Mouse (Mus musculus) E14TG2a.4 (cell line): ENCODE results near the gene Avil.

Experiments used
- H3K27me3 ChIP-seq: 2 replicates; pipeline ENCODE4 v1.6.1; 2014; ENCODE audit warnings: low read length, control low read depth; ENCODE audit not compliant: insufficient read depth
- H3K36me3 ChIP-seq: 2 replicates; pipeline ENCODE4 v1.6.1; 2014; ENCODE audit warnings: low read length, control low read depth; ENCODE audit not compliant: insufficient read depth
- H3K4me1 ChIP-seq: replicated peaks from 2 replicates; pipeline ENCODE4 v1.6.1; 2014; ENCODE audit warnings: low read depth, low read length, control low read depth
- H3K4me3 ChIP-seq: replicated peaks from 2 replicates; pipeline ENCODE4 v1.5.1; 2014; ENCODE audit warnings: mild to moderate bottlenecking, low read length
- H3K9me3 ChIP-seq: 2 replicates; pipeline ENCODE4 v1.6.1; 2014; ENCODE audit warnings: low read length, control low read depth
- CTCF ChIP-seq: conservative IDR thresholded peaks from 2 replicates; pipeline ENCODE4 v1.5.1; 2014; ENCODE audit warnings: low read length
- NANOG ChIP-seq: IDR thresholded peaks from 2 replicates; pipeline ENCODE4 v1.6.1; 2014; ENCODE audit warnings: borderline replicate concordance, low read length, mixed read lengths
- POU5F1 ChIP-seq: IDR thresholded peaks from 2 replicates; pipeline ENCODE4 v1.6.1; 2014; ENCODE audit warnings: low read length, borderline replicate concordance

The Avil gene

DNA sequence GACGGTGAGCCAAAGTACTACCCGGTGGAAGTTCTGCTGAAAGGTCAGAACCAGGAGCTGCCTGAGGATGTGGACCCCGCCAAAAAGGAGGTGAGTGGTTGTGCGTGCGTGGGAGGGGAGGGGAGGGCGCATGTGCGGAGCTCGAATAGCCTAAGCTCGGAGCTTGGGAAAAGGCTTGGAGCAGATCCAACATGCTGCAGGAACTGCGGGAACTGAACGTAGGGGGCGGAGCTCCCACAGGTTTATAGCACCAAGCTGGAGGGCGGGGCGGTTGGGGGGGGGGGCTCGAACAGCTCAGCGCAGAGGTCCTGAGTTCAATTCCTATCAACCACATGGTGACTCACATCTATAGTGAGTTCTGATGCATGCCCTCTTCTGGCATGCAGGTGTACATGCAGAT, 17.9 kb downstream of the Avil start:
- TF ChIP-seq CTCF (no peak), NANOG (no peak), POU5F1 (no peak)
- no peak overlapping the region for H3K4me3 ChIP-seq

DNA sequence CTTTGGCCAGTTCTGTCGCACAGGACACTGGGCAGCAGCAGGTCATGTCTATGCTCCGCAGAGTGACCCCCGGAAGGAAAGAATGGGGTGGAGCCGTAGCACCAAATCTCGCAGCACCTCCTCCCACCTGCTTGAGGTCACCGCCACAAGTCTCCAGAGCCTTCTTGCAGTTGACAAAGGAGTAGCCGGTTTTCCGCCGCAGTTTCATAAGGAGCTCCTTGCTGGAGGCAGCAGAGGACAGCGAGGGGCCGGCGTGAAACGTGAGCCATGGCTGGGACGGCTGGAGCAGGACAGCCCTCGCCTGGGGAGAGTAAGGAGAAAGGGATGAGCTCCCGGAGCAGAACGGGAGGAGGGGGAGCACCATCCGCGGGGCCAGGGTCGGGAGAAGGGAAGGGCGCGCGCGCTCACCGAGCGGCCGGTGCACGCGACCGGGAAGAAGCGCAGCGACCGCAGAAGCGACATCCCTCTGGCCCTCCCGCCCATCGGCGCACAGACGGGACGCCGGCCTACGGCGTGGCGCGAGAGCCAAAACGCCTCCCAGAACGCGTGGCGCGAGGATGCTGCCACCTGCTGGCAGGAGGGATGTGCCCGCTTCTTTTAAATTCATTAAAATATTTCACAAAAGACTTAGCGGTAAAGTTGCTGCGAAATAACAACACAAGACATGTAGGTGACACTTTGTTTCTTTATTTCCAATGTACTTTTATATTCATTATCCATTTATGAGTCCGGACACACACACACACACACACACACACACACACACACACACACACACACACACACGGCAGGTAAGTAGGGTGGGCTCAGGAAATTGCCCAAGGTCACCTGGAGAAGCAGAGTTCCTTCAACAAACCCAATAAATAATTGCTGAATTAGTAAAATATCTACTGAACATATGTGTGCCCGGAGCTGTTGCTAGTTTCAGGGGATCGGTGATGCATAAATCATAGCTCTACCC, 30.1 kb downstream of the Avil start, which contains the start of gene Tsfm:
TSS of gene Tsfm (minus strand) at position 505 of the 961 bp plus-strand sequence.
- H3K4me3 ChIP-seq = peak within 1 kb of the TSS; percentile 98
- H3K4me1 ChIP-seq = peaks cover 42% of the 10 kb centered on the region
- no peaks in the 10 kb centered on the region for H3K27me3 ChIP-seq
- H3K36me3 ChIP-seq = peaks cover 40% of the 10 kb centered on the region
- no peaks in the 10 kb centered on the region for H3K9me3 ChIP-seq
- no peak for TF ChIP-seq POU5F1
- TF ChIP-seq NANOG = no peak
- peak; percentile 58 for TF ChIP-seq CTCF

More for the DNA sequence above, 17.9 kb downstream of the Avil start:
- Histone ChIP-seq H3K9me3 (no peaks in the 10 kb centered on the region), H3K36me3 (peaks cover 21% of the 10 kb centered on the region), H3K4me1 (peaks cover 39% of the 10 kb centered on the region), H3K27me3 (peaks cover 9% of the 10 kb centered on the region; the same call in 1 of the 2 replicates)

DNA sequence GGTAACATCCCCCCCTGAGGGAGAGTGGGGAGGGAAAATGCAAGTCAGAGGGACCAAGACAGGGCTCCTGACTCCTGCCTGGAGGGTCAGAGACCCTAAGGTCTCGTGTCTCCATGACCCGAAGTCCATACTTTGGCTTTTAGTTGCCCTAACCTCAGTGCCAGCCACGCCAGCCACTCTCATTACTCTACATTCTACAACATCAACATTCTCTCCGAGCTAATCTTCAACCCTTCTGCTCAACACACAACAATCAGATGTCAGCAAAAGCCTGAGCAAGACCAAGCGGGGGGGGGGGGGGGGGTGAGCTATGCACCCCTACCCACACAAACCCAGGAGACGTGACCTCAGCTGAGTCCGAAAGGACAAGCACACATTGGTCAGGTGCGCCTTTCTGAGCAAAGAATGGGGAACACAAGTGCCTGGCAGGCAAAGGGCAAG, 32.8 kb downstream of the Avil start:
- Histone ChIP-seq H3K36me3 (peaks cover 17% of the 10 kb centered on the region), H3K4me3 (peak overlapping the region; percentile 61), H3K27me3 (0 out of 2 replicates have a peak, but pooled peaks cover 3% of the 10 kb centered on the region), H3K9me3 (no peaks in the 10 kb centered on the region), H3K4me1 (peaks cover 65% of the 10 kb centered on the region)
- TF ChIP-seq CTCF (no peak), NANOG (no peak), POU5F1 (no peak)

DNA sequence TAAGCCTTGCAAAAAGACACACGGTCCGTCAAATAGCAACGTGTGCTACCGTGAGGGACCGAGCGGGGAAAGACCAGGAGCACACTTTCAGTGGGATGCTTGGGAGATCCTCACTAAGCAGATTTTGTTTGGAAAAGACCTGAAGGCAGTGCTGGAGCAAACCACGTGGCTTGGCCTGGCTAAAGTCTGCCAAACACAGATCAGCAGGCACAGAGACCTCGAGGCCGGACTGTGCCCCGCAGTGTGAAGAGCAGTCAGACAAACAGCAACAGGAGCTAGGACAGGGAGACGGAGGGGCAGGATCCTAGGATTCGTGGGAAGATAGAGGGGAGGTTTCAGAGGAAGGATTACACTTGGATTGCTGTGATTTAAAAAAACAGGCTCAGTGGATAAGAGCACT, 35.8 kb downstream of the Avil start:
- TF ChIP-seq NANOG = no peak
- no peak for TF ChIP-seq POU5F1
- TF ChIP-seq CTCF = no peak
- no peak overlapping the region for H3K4me3 ChIP-seq
- 0 out of 2 replicates have a peak, but pooled peaks cover 4% of the 10 kb centered on the region for H3K27me3 ChIP-seq
- peaks cover 5% of the 10 kb centered on the region; the same call in 1 of the 2 replicates for H3K36me3 ChIP-seq
- H3K9me3 ChIP-seq = no peaks in the 10 kb centered on the region
- H3K4me1 ChIP-seq = peaks cover 72% of the 10 kb centered on the region

DNA sequence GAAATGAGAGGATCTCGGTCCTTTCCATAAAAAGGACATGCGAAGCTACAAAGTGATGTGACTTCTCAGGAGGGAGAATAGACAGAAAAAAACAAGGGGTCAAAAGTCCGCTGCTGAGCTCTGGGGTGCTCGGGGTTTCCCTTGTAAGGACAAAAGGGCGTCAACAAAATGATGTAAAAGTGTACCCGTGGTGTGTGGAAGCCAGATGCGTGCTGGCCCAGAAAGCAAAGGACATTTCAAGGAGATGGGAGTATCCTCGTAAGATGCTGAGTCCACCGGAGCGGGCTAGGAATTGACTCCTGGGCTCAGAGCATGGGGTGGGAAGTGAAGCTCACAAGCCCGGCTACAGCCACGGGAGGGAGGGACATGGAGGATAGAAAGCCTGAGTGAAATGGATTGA, 37.1 kb downstream of the Avil start:
- peaks cover 78% of the 10 kb centered on the region for H3K4me1 ChIP-seq
- TF ChIP-seq POU5F1 = no peak
- no peak for TF ChIP-seq NANOG
- TF ChIP-seq CTCF = no peak

DNA sequence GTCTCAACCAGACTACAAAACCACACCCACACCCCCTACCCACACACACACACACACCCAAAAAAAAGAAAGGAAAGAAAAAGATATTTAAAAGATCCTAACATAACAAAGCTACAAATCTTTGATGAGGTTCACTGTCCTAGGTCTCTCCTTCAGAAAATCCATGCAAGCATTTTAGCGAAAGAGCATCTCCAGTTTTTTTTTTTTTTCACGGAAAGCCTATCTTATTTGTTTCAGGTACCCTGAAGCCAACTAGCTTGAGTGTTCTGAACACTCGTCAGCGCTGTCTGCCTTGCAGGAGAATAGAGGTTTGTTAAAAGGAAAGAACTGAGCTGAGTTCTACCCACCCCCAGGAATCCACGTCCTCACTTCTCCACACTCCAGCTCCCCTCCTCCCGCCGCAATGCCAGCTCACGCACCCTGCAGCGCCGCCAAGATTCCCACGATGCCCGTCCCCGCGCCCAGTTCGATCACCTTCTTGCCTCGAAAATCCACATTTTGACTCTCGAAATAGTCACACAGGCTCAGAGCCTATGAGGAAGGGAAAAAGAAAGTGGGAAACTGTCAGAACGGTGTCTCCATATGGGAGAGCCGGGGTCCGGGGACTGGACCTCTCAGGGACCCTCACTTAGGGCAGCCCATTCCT, 40.2 kb downstream of the Avil start:
- no peaks in the 10 kb centered on the region for H3K9me3 ChIP-seq
- peaks cover 36% of the 10 kb centered on the region for H3K36me3 ChIP-seq
- H3K4me1 ChIP-seq = peaks cover 79% of the 10 kb centered on the region
- H3K27me3 ChIP-seq = 0 out of 2 replicates have a peak, but pooled peaks cover 4% of the 10 kb centered on the region
- no peak for TF ChIP-seq POU5F1
- TF ChIP-seq CTCF = no peak
- no peak for TF ChIP-seq NANOG
- H3K4me3 ChIP-seq = peak overlapping the region; percentile 93

More for the DNA sequence above, 37.1 kb downstream of the Avil start:
- H3K27me3 ChIP-seq = 0 out of 2 replicates have a peak, but pooled peaks cover 4% of the 10 kb centered on the region
- H3K9me3 ChIP-seq = no peaks in the 10 kb centered on the region
- 0 out of 2 replicates have a peak overlapping the region, but pooled peaks have one; percentile 10 for H3K4me3 ChIP-seq
- H3K36me3 ChIP-seq = peaks cover 5% of the 10 kb centered on the region

DNA sequence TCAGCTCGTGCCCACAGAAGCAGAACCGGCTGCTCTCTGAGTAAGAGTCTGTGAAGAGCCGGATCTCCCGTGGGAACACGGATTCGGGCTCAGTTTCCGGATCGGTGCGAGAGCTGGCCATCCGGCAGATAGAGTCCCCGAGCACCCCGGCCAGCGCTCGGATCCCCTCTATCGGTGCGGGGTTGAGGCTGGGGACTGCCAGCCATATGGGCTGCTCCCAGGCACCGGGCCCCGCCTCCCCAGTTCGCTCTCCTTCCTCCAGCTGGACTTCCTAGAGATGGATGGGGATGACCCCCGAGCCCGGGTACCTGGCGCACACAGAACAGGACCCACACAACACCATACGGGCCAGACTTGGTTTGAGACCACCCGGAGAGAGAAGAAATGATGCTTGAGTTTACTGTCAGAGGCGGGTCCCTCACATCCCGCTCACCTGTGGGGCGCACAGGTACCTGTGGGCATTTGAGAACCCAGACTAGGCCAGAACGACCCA, 40.8 kb downstream of the Avil start, which contains the start of the genes Mettl1 and Eef1akmt3:
TSS of gene Mettl1 (plus strand) at position 141 of the 493 bp plus-strand sequence.
TSS of gene Eef1akmt3 (minus strand) at position 240 of the 493 bp plus-strand sequence.
- Histone ChIP-seq H3K4me3 (peak within 1 kb of the TSS; percentile 93), H3K9me3 (no peaks in the 10 kb centered on the region), H3K36me3 (peaks cover 38% of the 10 kb centered on the region), H3K4me1 (peaks cover 80% of the 10 kb centered on the region), H3K27me3 (0 out of 2 replicates have a peak, but pooled peaks cover 2% of the 10 kb centered on the region)
- TF ChIP-seq NANOG (no peak), CTCF (no peak), POU5F1 (no peak)

DNA sequence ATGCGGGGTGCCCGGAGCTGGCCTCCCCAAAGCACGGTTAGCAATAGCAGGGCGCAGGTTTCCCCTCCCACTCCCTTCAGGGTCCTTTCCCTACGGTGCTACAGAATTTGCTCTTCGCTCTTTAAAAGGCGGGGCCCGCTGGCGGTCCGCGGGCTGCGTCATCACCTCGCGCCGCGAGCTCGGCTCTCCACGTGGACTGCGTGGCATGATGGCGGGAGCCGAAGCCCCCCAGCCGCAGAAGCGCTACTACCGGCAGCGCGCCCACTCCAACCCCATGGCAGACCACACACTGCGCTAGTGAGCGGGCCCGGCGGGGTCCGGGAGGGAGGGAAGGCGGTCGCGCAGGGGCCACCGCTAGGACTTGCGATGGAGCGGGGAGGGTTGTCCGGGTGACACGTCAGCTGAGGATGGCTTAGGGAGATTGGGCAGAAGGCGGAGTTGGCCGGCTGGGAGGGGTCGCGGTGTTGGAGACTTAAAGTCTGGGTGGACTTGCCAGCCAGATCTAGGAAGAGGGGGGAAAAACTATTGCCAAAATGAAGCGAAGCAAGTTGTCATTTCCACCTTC, 41.3 kb downstream of the Avil start:
- Histone ChIP-seq H3K27me3 (0 out of 2 replicates have a peak, but pooled peaks cover 2% of the 10 kb centered on the region), H3K4me1 (peaks cover 80% of the 10 kb centered on the region), H3K4me3 (peak overlapping the region; percentile 93), H3K36me3 (peaks cover 42% of the 10 kb centered on the region), H3K9me3 (no peaks in the 10 kb centered on the region)
- no peak for TF ChIP-seq CTCF
- TF ChIP-seq NANOG = no peak
- TF ChIP-seq POU5F1 = no peak
